Mouse (Mus musculus): ENCODE results near the gene Olfr469. TPM values are rescaled to one million over a fixed set of nuclear protein-coding genes. Genes with fewer than 3 reads are reported as not detected.

Olfr469 gene
- polyA plus RNA-seq, 1 experiment from 2014 or later, result not detected

- H3K9ac ChIP-seq (replicated peaks; ENCODE audit: low read depth, low read length), result no peak overlapping the region
- 45% methylated on average over 4 of the region's 4 CpGs for WGBS
- H3K4me3 ChIP-seq (replicated peaks; ENCODE audit: low read length), result no peak overlapping the region
- no peak overlapping the region for H3K27ac ChIP-seq (ENCODE audit: low read length)
- no peaks in the 10 kb centered on the region for H3K27me3 ChIP-seq (replicated peaks; ENCODE audit: control insufficient read depth, insufficient read depth, low read length)
- ATAC-seq, result no peak
- no peaks in the 10 kb centered on the region for H3K36me3 ChIP-seq (ENCODE audit: control insufficient read depth, insufficient read depth)
- no peaks in the 10 kb centered on the region for H3K9me3 ChIP-seq (ENCODE audit: control insufficient read depth, low read length)
- no peaks in the 10 kb centered on the region for H3K4me1 ChIP-seq (replicated peaks; ENCODE audit: control insufficient read depth, insufficient read depth, low read length)
- no peak overlapping the region for H3K4me2 ChIP-seq (ENCODE audit: low read length)
Measured at GRCm38 (mm10) chr7:107779611-107780010, 45.7 kb downstream of the Olfr469 start.

- H3K9me3 ChIP-seq (ENCODE audit: control insufficient read depth, low read length), result no peaks in the 10 kb centered on the region
- no peak overlapping the region for H3K4me2 ChIP-seq (ENCODE audit: low read length)
- no peak for ATAC-seq
- no peak overlapping the region for H3K4me3 ChIP-seq (replicated peaks; ENCODE audit: low read length)
- H3K27ac ChIP-seq (ENCODE audit: low read length), result no peak overlapping the region
- no peaks in the 10 kb centered on the region for H3K27me3 ChIP-seq (replicated peaks; ENCODE audit: control insufficient read depth, insufficient read depth, low read length)
- H3K9ac ChIP-seq (replicated peaks; ENCODE audit: low read depth, low read length), result no peak overlapping the region
- H3K36me3 ChIP-seq (ENCODE audit: control insufficient read depth, insufficient read depth), result no peaks in the 10 kb centered on the region
- no peaks in the 10 kb centered on the region for H3K4me1 ChIP-seq (replicated peaks; ENCODE audit: control insufficient read depth, insufficient read depth, low read length)
- 75% methylated on average over 1 of the region's 1 CpGs for whole genome bisulfite sequencing
Measured at GRCm38 (mm10) chr7:107778216-107778615, 47.1 kb downstream of the Olfr469 start.

GRCm38 (mm10) chr7:107770812-107771211 lies 54.5 kb downstream of the Olfr469 start:
- Histone ChIP-seq H3K4me3 (replicated peaks; ENCODE audit: low read length) (no peak overlapping the region), H3K4me2 (ENCODE audit: low read length) (no peak overlapping the region), H3K27me3 (replicated peaks; ENCODE audit: control insufficient read depth, insufficient read depth, low read length) (no peaks in the 10 kb centered on the region), H3K4me1 (replicated peaks; ENCODE audit: control insufficient read depth, insufficient read depth, low read length) (no peaks in the 10 kb centered on the region), H3K36me3 (ENCODE audit: control insufficient read depth, insufficient read depth) (no peaks in the 10 kb centered on the region), H3K9me3 (ENCODE audit: control insufficient read depth, low read length) (no peaks in the 10 kb centered on the region), H3K9ac (replicated peaks; ENCODE audit: low read depth, low read length) (no peak overlapping the region), H3K27ac (ENCODE audit: low read length) (no peak overlapping the region)
- ATAC-seq, result no peak
- WGBS, result 61% methylated on average over 6 of the region's 6 CpGs

Other genes with a start within 250 kb of the Olfr469 start
- 1.5 and 1.7 TPM in 2 replicates for gene Ppfibp2, start 230.3 kb downstream of the Olfr469 start, polyA plus RNA-seq (2015; fragmentation: Nextera tagmentation; extraction: Ambion mirVana)
- not detected in 2 replicates for gene 5330417H12Rik, start 200.4 kb downstream of the Olfr469 start, polyA plus RNA-seq (2015; fragmentation: Nextera tagmentation; extraction: Ambion mirVana)
- 0.18 TPM in 1 of 2 replicates, not detected in the other for gene Cyb5r2, start 67.5 kb downstream of the Olfr469 start, polyA plus RNA-seq (2015; fragmentation: Nextera tagmentation; extraction: Ambion mirVana)
- gene Ovch2, start 24.3 kb downstream of the Olfr469 start, polyA plus RNA-seq (2015; fragmentation: Nextera tagmentation; extraction: Ambion mirVana), result not detected in 2 replicates
- gene Olfr467, start 13.3 kb downstream of the Olfr469 start, polyA plus RNA-seq (2015; fragmentation: Nextera tagmentation; extraction: Ambion mirVana), result not detected in 2 replicates
- gene Olfr470, start 21.9 kb upstream of the Olfr469 start, polyA plus RNA-seq (2015; fragmentation: Nextera tagmentation; extraction: Ambion mirVana), result not detected in 2 replicates
- gene Olfr472, start 72.4 kb upstream of the Olfr469 start, polyA plus RNA-seq (2015; fragmentation: Nextera tagmentation; extraction: Ambion mirVana), result not detected in 2 replicates
- not detected in 2 replicates for gene Olfr473, start 104.9 kb upstream of the Olfr469 start, polyA plus RNA-seq (2015; fragmentation: Nextera tagmentation; extraction: Ambion mirVana)
- not detected in 2 replicates for gene Olfr474, start 129.1 kb upstream of the Olfr469 start, polyA plus RNA-seq (2015; fragmentation: Nextera tagmentation; extraction: Ambion mirVana)
- gene Olfr476, start 139.3 kb upstream of the Olfr469 start, polyA plus RNA-seq (2015; fragmentation: Nextera tagmentation; extraction: Ambion mirVana), result not detected in 2 replicates
- not detected in 2 replicates for gene Olfr477, start 161.2 kb upstream of the Olfr469 start, polyA plus RNA-seq (2015; fragmentation: Nextera tagmentation; extraction: Ambion mirVana)
- not detected in 2 replicates for gene Olfr478, start 208.4 kb upstream of the Olfr469 start, polyA plus RNA-seq (2015; fragmentation: Nextera tagmentation; extraction: Ambion mirVana)
- gene Olfr479, start 225.2 kb upstream of the Olfr469 start, polyA plus RNA-seq (2015; fragmentation: Nextera tagmentation; extraction: Ambion mirVana), result not detected in 2 replicates
- not detected in 2 replicates for gene Olfr480, start 241.8 kb upstream of the Olfr469 start, polyA plus RNA-seq (2015; fragmentation: Nextera tagmentation; extraction: Ambion mirVana)

Data from forebrain, embryonic 16.5 days (tissue).